Mouse (Mus musculus) heart, adult 11 months (tissue): ENCODE measurements around the gene Pde11a.

Experiments
- DNase-seq: peaks from one replicate; pipeline ENCODE4 v3.0.0; 2022

Pde11a gene

GRCm38 (mm10) chr2:76088413-76088812 is 250.2 kb downstream of the Pde11a start:
- peak; percentile 94 for DNase-seq

GRCm38 (mm10) chr2:76087170-76087569 is 251.4 kb downstream of the Pde11a start:
- DNase-seq, result no peak

- no peak for DNase-seq
Observed at GRCm38 (mm10) chr2:76084982-76085381, 253.6 kb downstream of the Pde11a start.

- DNase-seq, result no peak
Observed at GRCm38 (mm10) chr2:76083901-76084300, 254.7 kb downstream of the Pde11a start.

- DNase-seq, result no peak
Observed at GRCm38 (mm10) chr2:76083396-76083795, 255.2 kb downstream of the Pde11a start.

GRCm38 (mm10) chr2:76081991-76082390 is 256.6 kb downstream of the Pde11a start:
- DNase-seq, result no peak

- no peak for DNase-seq
Observed at GRCm38 (mm10) chr2:76080549-76080948, 258.0 kb downstream of the Pde11a start.

- DNase-seq, result no peak
Observed at GRCm38 (mm10) chr2:76076838-76077237, 261.7 kb downstream of the Pde11a start.

GRCm38 (mm10) chr2:76076047-76076446 is 262.5 kb downstream of the Pde11a start:
- DNase-seq, result no peak

GRCm38 (mm10) chr2:76073079-76073478 is 265.5 kb downstream of the Pde11a start:
- DNase-seq, result no peak

GRCm38 (mm10) chr2:76070432-76071306 is 267.9 kb downstream of the Pde11a start:
- peak; percentile 98 for DNase-seq

GRCm38 (mm10) chr2:76069238-76069637 is 269.3 kb downstream of the Pde11a start:
- DNase-seq, result peak; percentile 50

GRCm38 (mm10) chr2:76068155-76068554 is 270.4 kb downstream of the Pde11a start:
- DNase-seq, result peak; percentile 61

- DNase-seq, result no peak
Observed at GRCm38 (mm10) chr2:76067144-76067543, 271.4 kb downstream of the Pde11a start.

- DNase-seq, result peak; percentile 92
Observed at GRCm38 (mm10) chr2:76065292-76065691, 273.3 kb downstream of the Pde11a start.

GRCm38 (mm10) chr2:76064078-76064477 is 274.5 kb downstream of the Pde11a start:
- DNase-seq, result peak; percentile 84

GRCm38 (mm10) chr2:76060207-76060606 is 278.4 kb downstream of the Pde11a start:
- DNase-seq, result no peak

- DNase-seq, result no peak
Observed at GRCm38 (mm10) chr2:76059595-76059994, 279.0 kb downstream of the Pde11a start.

GRCm38 (mm10) chr2:76058661-76059467 is 279.7 kb downstream of the Pde11a start:
- DNase-seq, result no peak

- no peak for DNase-seq
Observed at GRCm38 (mm10) chr2:76057555-76057954, 281.0 kb downstream of the Pde11a start.

- DNase-seq, result no peak
Observed at GRCm38 (mm10) chr2:76053748-76054331, 284.7 kb downstream of the Pde11a start.

- no peak for DNase-seq
Observed at GRCm38 (mm10) chr2:76052897-76053505, 285.6 kb downstream of the Pde11a start.

GRCm38 (mm10) chr2:76051385-76051784 is 287.2 kb downstream of the Pde11a start:
- no peak for DNase-seq
